Mouse (Mus musculus) cerebellum, adult 2 months (tissue): ENCODE measurements around the gene 1700016D06Rik. TPM values are rescaled to one million over a fixed set of nuclear protein-coding genes. Genes with fewer than 3 reads are reported as not detected.

Experiments used
- DNase-seq, 2 experiments: peaks; one replicate each; pipeline ENCODE4 v3.0.0; 2021
- H3K27ac ChIP-seq: fragments of 200-500 bp; 2 replicates; pipeline ENCODE4 v1.5.1; 2012; ENCODE audit warnings: low read length, control low read depth, inconsistent platforms; ENCODE audit not compliant: insufficient read depth
- H3K27me3 ChIP-seq: fragments of 200-500 bp; 2 replicates; pipeline ENCODE4 v1.6.1; 2012; ENCODE audit warnings: inconsistent platforms, mild to moderate bottlenecking, low read length, moderate library complexity; ENCODE audit not compliant: control insufficient read depth, insufficient read depth
- H3K4me1 ChIP-seq: fragments of 200-500 bp; 2 replicates; pipeline ENCODE4 v1.6.1; 2011; ENCODE audit warnings: low read length; ENCODE audit not compliant: control insufficient read depth, insufficient read depth
- H3K4me3 ChIP-seq: fragments of 200-500 bp; replicated peaks from 2 replicates; pipeline ENCODE3; 2011; ENCODE audit warnings: mild to moderate bottlenecking, low read depth, low read length, control low read depth; ENCODE audit not compliant: insufficient read depth
- CTCF ChIP-seq: fragments of 200-500 bp; IDR thresholded peaks from 2 replicates; pipeline ENCODE4 v1.5.1; 2011; ENCODE audit warnings: low read depth, mild to moderate bottlenecking, control low read depth, low read length, moderate library complexity, borderline replicate concordance; ENCODE audit not compliant: insufficient read depth
- POLR2A ChIP-seq: fragments of 200-500 bp; IDR thresholded peaks from 2 replicates; pipeline ENCODE4 v1.6.1; 2011; ENCODE audit warnings: low read length, control low read depth, borderline replicate concordance; ENCODE audit not compliant: insufficient read depth
- WGBS: fragments of 180-500 bp; shearing (Covaris S2); methylation state at CpG from one replicate; pipeline ENCODE4 v1.1.7; 2018; 5-methylcytosine and 5-hydroxymethylcytosine counted together
- polyA plus RNA-seq: library from polyadenylated mRNA; depleted of rRNA; stranded (reverse); fragments of >200 nt; gene quantifications from 2 replicates; pipeline ENCODE4 v1.2.3, GENCODE M21; 2012; rRNA removed

The 1700016D06Rik gene
- polyA plus RNA-seq, 1 experiment: not detected

- Histone ChIP-seq H3K4me1 (no peaks in the 10 kb centered on the region), H3K27me3 (no peaks in the 10 kb centered on the region), H3K4me3 (no peak overlapping the region), H3K27ac (no peak overlapping the region)
- WGBS: 93% methylated on average over 9 of the region's 9 CpGs
- no peak for DNase-seq
- TF ChIP-seq POLR2A: no peak
- no peak for TF ChIP-seq CTCF
These were observed 92.0 kb downstream of the 1700016D06Rik start for GRCm38 (mm10) chr8:11608848-11609247.

Other genes with a start within 250 kb of the 1700016D06Rik start
- gene Rab20, start 222.4 kb downstream of the 1700016D06Rik start, polyA plus RNA-seq: 0.62 and 1.1 TPM in 2 replicates
- gene Naxd, start 203.6 kb downstream of the 1700016D06Rik start, polyA plus RNA-seq: 105 and 114 TPM in 2 replicates
- gene Cars2, start 150.3 kb downstream of the 1700016D06Rik start, polyA plus RNA-seq: 27.4 and 27.6 TPM in 2 replicates
- 39.2 and 42.2 TPM in 2 replicates for gene Ing1, start 145.5 kb downstream of the 1700016D06Rik start, polyA plus RNA-seq
- gene Ankrd10, start 65.3 kb downstream of the 1700016D06Rik start, polyA plus RNA-seq: 53.0 and 53.4 TPM in 2 replicates
- gene Arhgef7, start 26.7 kb upstream of the 1700016D06Rik start, polyA plus RNA-seq: 134 and 151 TPM in 2 replicates
- not detected in 2 replicates for gene Tex29, start 139.4 kb upstream of the 1700016D06Rik start, polyA plus RNA-seq